In genomic region chr3:27982436-27983017, GRCm38 (mm10) we compare ENCODE assay signal across 8 mouse cellular contexts. TPM values are rescaled to one million over a fixed set of nuclear protein-coding genes. Genes with fewer than 3 reads are reported as not detected.
A peak's percentile ranks its signal among the peaks of the same experiment; 100 is the strongest.
DNase-seq lines count a peak whose midpoint lies in the region; ATAC-seq and TF ChIP-seq lines count a peak whose summit lies in the region.

No protein-coding gene starts in this region.

- ATAC-seq in embryonic facial prominence, embryonic 11.5 days (replicated peaks; ENCODE audit: insufficient number of reproducible peaks, low FRiP score, low TSS enrichment, low read depth) = no peak
- ATAC-seq in kidney, embryonic 14.5 days (ENCODE audit: low FRiP score, low TSS enrichment) = peak; percentile 62; the same call in 1 of the 2 replicates
- ATAC-seq in limb, embryonic 11.5 days (ENCODE audit: insufficient number of reproducible peaks, low FRiP score, low TSS enrichment, low read depth) = 0 out of 2 replicates have a peak, but pooled peaks have one; percentile 21
- peak; percentile 44; the same call in 1 of the 2 replicates for ATAC-seq in neural tube, embryonic 13.5 days (ENCODE audit: low read depth)

- H3K4me3 ChIP-seq in spleen, adult 2 months (ENCODE audit: extremely low read depth, insufficient read depth, insufficient read length) = no peak overlapping the region
- H3K4me3 ChIP-seq in embryonic facial prominence, embryonic 11.5 days (ENCODE audit: low read depth, low read length) = no peak overlapping the region
- no peak overlapping the region for H3K4me3 ChIP-seq in kidney, embryonic 14.5 days (ENCODE audit: low read length)
- no peak overlapping the region for H3K4me3 ChIP-seq in limb, embryonic 11.5 days (ENCODE audit: low read depth, low read length)
- no peak overlapping the region for H3K4me3 ChIP-seq in neural tube, embryonic 13.5 days

- H3K4me2 ChIP-seq in embryonic facial prominence, embryonic 11.5 days (ENCODE audit: low read depth, low read length) = no peak overlapping the region
- no peak overlapping the region for H3K4me2 ChIP-seq in kidney, embryonic 14.5 days (replicated peaks; ENCODE audit: low read depth, low read length)
- no peak overlapping the region for H3K4me2 ChIP-seq in limb, embryonic 11.5 days (ENCODE audit: low read depth, severe bottlenecking)
- no peak overlapping the region for H3K4me2 ChIP-seq in neural tube, embryonic 13.5 days

- H3K9me3 ChIP-seq in embryonic facial prominence, embryonic 11.5 days (replicated peaks; ENCODE audit: control insufficient read depth, low read length) = no peaks in the 10 kb centered on the region
- H3K9me3 ChIP-seq in kidney, embryonic 14.5 days (ENCODE audit: control insufficient read depth, low read length) = no peaks in the 10 kb centered on the region
- H3K9me3 ChIP-seq in limb, embryonic 11.5 days (ENCODE audit: control insufficient read depth, low read length) = no peaks in the 10 kb centered on the region
- H3K9me3 ChIP-seq in neural tube, embryonic 13.5 days = no peaks in the 10 kb centered on the region

- no peak for TF ChIP-seq POLR2A in spleen, adult 2 months (IDR thresholded peaks at IDR 0.05; ENCODE audit: low read depth, low read length)

- no peak overlapping the region for H3K9ac ChIP-seq in embryonic facial prominence, embryonic 11.5 days (replicated peaks; ENCODE audit: low read length)
- no peak overlapping the region for H3K9ac ChIP-seq in kidney, embryonic 14.5 days (ENCODE audit: low read depth, low read length)
- H3K9ac ChIP-seq in limb, embryonic 11.5 days (ENCODE audit: low read length) = no peak overlapping the region
- H3K9ac ChIP-seq in neural tube, embryonic 13.5 days = no peak overlapping the region

- H3K27me3 ChIP-seq in spleen, adult 2 months (ENCODE audit: control insufficient read depth, insufficient read depth, low read length) = no peaks in the 10 kb centered on the region
- no peaks in the 10 kb centered on the region for H3K27me3 ChIP-seq in embryonic facial prominence, embryonic 11.5 days (ENCODE audit: control insufficient read depth, insufficient read depth, low read length)
- H3K27me3 ChIP-seq in kidney, embryonic 14.5 days (ENCODE audit: control insufficient read depth, insufficient read depth, low read length) = no peaks in the 10 kb centered on the region
- H3K27me3 ChIP-seq in limb, embryonic 11.5 days (ENCODE audit: control insufficient read depth, insufficient read depth, low read length) = no peaks in the 10 kb centered on the region
- H3K27me3 ChIP-seq in neural tube, embryonic 13.5 days = no peaks in the 10 kb centered on the region

- TF ChIP-seq CTCF in spleen, adult 2 months (IDR thresholded peaks at IDR 0.05; ENCODE audit: extremely low read depth, insufficient read depth, insufficient read length, insufficient replicate concordance) = peak; percentile 9; the same call in 1 of the 2 replicates

- H3K27ac ChIP-seq in spleen, adult 2 months (ENCODE audit: insufficient read depth, low read length) = no peak overlapping the region
- H3K27ac ChIP-seq in embryonic facial prominence, embryonic 11.5 days (replicated peaks; ENCODE audit: low read depth, low read length) = no peak overlapping the region
- H3K27ac ChIP-seq in kidney, embryonic 14.5 days (ENCODE audit: low read depth, low read length) = no peak overlapping the region
- no peak overlapping the region for H3K27ac ChIP-seq in limb, embryonic 11.5 days (replicated peaks; ENCODE audit: low read depth, low read length)
- H3K27ac ChIP-seq in neural tube, embryonic 13.5 days (replicated peaks) = no peak overlapping the region

- WGBS in spleen, adult 2 months = 66% methylated on average over 7 of the region's 7 CpGs
- 39% methylated on average over 7 of the region's 7 CpGs for WGBS in embryonic facial prominence, embryonic 11.5 days
- WGBS in kidney, embryonic 14.5 days = 46% methylated on average over 7 of the region's 7 CpGs
- 46% methylated on average over 7 of the region's 7 CpGs for WGBS in limb, embryonic 11.5 days
- WGBS in neural tube, embryonic 13.5 days = 51% methylated on average over 7 of the region's 7 CpGs

- no peak for DNase-seq in spleen, adult 2 months (ENCODE audit: low read depth in 1 of 2, low spot score in 2 of 2)
- no peak for DNase-seq in spleen, postnatal 10 days (ENCODE audit: low spot score in 2 of 2)
- peak; percentile 85 for DNase-seq in embryonic facial prominence, embryonic 11.5 days (ENCODE audit: low spot score)
- peak; percentile 85 to 89 for DNase-seq in heart, adult 18-20 months
- peak; percentile 74 for DNase-seq in limb, embryonic 11.5 days (ENCODE audit: low spot score)
- peak; percentile 39 for DNase-seq in thymus, postnatal 4 days

- peaks cover 3% of the 10 kb centered on the region; the same call in 1 of the 2 replicates for H3K4me1 ChIP-seq in spleen, adult 2 months (ENCODE audit: control insufficient read depth, insufficient read depth, insufficient read length)
- no peaks in the 10 kb centered on the region for H3K4me1 ChIP-seq in embryonic facial prominence, embryonic 11.5 days (ENCODE audit: control insufficient read depth, insufficient read depth, low read length)
- H3K4me1 ChIP-seq in kidney, embryonic 14.5 days (ENCODE audit: control insufficient read depth, insufficient read depth, low read length) = peaks cover 5% of the 10 kb centered on the region; the same call in 1 of the 2 replicates
- no peaks in the 10 kb centered on the region for H3K4me1 ChIP-seq in limb, embryonic 11.5 days (ENCODE audit: control insufficient read depth, insufficient read depth, low read length)
- peaks cover 24% of the 10 kb centered on the region for H3K4me1 ChIP-seq in neural tube, embryonic 13.5 days (replicated peaks)

- H3K36me3 ChIP-seq in spleen, adult 2 months (ENCODE audit: control insufficient read depth, insufficient read depth, low read length) = no peaks in the 10 kb centered on the region
- H3K36me3 ChIP-seq in embryonic facial prominence, embryonic 11.5 days (replicated peaks; ENCODE audit: control insufficient read depth, insufficient read depth, low read depth, low read length) = no peaks in the 10 kb centered on the region
- H3K36me3 ChIP-seq in kidney, embryonic 14.5 days (ENCODE audit: control insufficient read depth, insufficient read depth, low read length) = no peaks in the 10 kb centered on the region
- H3K36me3 ChIP-seq in limb, embryonic 11.5 days (ENCODE audit: control insufficient read depth, insufficient read depth, low read length) = no peaks in the 10 kb centered on the region
- no peaks in the 10 kb centered on the region for H3K36me3 ChIP-seq in neural tube, embryonic 13.5 days

RNA-seq across cellular contexts. Expression of gene Pld1, which starts 44.0 kb away (rescaled TPM):
- 0.86 and 0.95 TPM in 2 replicates for polyA plus RNA-seq in spleen, adult 2 months (2012; rRNA removed)
- 2.5 and 3.3 TPM in 2 replicates for polyA plus RNA-seq in embryonic facial prominence, embryonic 11.5 days (2014; fragmentation: Nextera tagmentation; extraction: Ambion mirVana)
- 10 to 100 TPM in 1 of 2 experiments, 1 to 10 TPM in 1; 8.0 to 11.8 TPM for total RNA-seq in heart, adult 18-20 months (2021)
- 2.9 and 4.8 TPM in 2 replicates for polyA plus RNA-seq in kidney, embryonic 14.5 days (2014; fragmentation: Nextera tagmentation; extraction: Ambion mirVana)
- polyA plus RNA-seq in limb, embryonic 11.5 days (2014; fragmentation: Nextera tagmentation; extraction: Ambion mirVana) = 1.7 and 2.0 TPM in 2 replicates
- polyA plus RNA-seq in neural tube, embryonic 13.5 days (2015; fragmentation: Nextera tagmentation; extraction: Ambion mirVana) = 4.5 and 5.6 TPM in 2 replicates

Comparison
In these comparisons a context has a peak if more than half of its experiments do, and no peak if none do; other contexts are left out.
1. DNase-seq: peak in embryonic facial prominence, embryonic 11.5 days (single experiment), heart, adult 18-20 months (2 of 2), limb, embryonic 11.5 days (single experiment) and thymus, postnatal 4 days (single experiment); none in spleen, adult 2 months (0 of 2) and spleen, postnatal 10 days (0 of 2).